Mouse (Mus musculus): ENCODE results near the gene 1810010D01Rik. TPM values are rescaled to one million over a fixed set of nuclear protein-coding genes. Genes with fewer than 3 reads are reported as not detected.

The 1810010D01Rik gene
- 0.21 TPM in 1 of 2 replicates, not detected in the other for polyA plus RNA-seq (2014; fragmentation: Nextera tagmentation; extraction: Ambion mirVana)

GRCm38 (mm10) chr7:145208006-145208405 lies at the start of gene 1810010D01Rik:
Gene 1810010D01Rik, minus strand, starts transcription at chr7:145208119.
- WGBS: 92% methylated on average over 4 of the region's 4 CpGs
- no peak within 1 kb of the TSS for H3K4me3 ChIP-seq (ENCODE audit: low read depth, low read length)
- peaks cover 46% of the 10 kb centered on the region for H3K4me1 ChIP-seq (replicated peaks; ENCODE audit: control insufficient read depth, insufficient read depth, low read length)
- ATAC-seq (replicated peaks; ENCODE audit: low FRiP score) (no peak), DNase-seq (ENCODE audit: low spot score) (no peak)
- H3K27me3 ChIP-seq (ENCODE audit: control insufficient read depth, insufficient read depth, low read length): no peaks in the 10 kb centered on the region
- H3K9me3 ChIP-seq (ENCODE audit: control insufficient read depth, low read length): no peaks in the 10 kb centered on the region
- H3K9ac ChIP-seq (ENCODE audit: low read length): peak within 1 kb of the TSS; percentile 62; the same call in 1 of the 2 replicates
- H3K4me2 ChIP-seq (ENCODE audit: low read depth, low read length, severe bottlenecking): 0 out of 2 replicates have a peak within 1 kb of the TSS, but pooled peaks have one; percentile 31
- H3K27ac ChIP-seq (ENCODE audit: low read depth, low read length): peak within 1 kb of the TSS; percentile 100
- no peaks in the 10 kb centered on the region for H3K36me3 ChIP-seq (ENCODE audit: control insufficient read depth, insufficient read depth, low read length)

DNA sequence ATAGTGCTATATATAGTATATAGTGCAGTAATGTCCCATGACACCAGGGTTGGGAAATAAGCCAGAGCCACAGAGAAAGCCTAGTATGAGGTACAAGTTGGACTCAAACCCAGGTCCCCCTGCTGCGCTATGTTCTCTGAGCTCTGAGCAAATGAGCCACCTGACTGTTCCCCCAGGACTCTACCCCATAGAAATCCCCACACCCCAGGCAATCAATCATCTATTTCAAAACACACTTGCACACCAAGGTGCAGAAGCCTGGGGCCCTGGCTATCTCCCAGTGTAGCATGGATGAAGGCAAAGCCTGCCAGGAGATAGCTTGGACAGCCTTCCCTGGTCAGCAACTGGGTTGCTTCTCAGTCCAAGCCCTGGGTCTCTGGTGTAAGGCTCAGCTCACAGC lies 48.2 kb upstream of the 1810010D01Rik start:
- ATAC-seq (replicated peaks; ENCODE audit: low FRiP score) (no peak), DNase-seq (ENCODE audit: low spot score) (no peak)
- Histone ChIP-seq H3K27me3 (ENCODE audit: control insufficient read depth, insufficient read depth, low read length) (no peaks in the 10 kb centered on the region), H3K9me3 (ENCODE audit: control insufficient read depth, low read length) (no peaks in the 10 kb centered on the region), H3K9ac (ENCODE audit: low read length) (no peak overlapping the region), H3K36me3 (ENCODE audit: control insufficient read depth, insufficient read depth, low read length) (no peaks in the 10 kb centered on the region), H3K4me3 (ENCODE audit: low read depth, low read length) (no peak overlapping the region), H3K4me2 (ENCODE audit: low read depth, low read length, severe bottlenecking) (no peak overlapping the region), H3K27ac (ENCODE audit: low read depth, low read length) (no peak overlapping the region), H3K4me1 (replicated peaks; ENCODE audit: control insufficient read depth, insufficient read depth, low read length) (no peaks in the 10 kb centered on the region)
- WGBS: 94% methylated on average over 1 of the region's 1 CpGs

GRCm38 (mm10) chr7:145253986-145254630 lies 46.2 kb upstream of the 1810010D01Rik start:
- no peak for DNase-seq (ENCODE audit: low spot score)
- H3K9ac ChIP-seq (ENCODE audit: low read length): no peak overlapping the region
- H3K4me2 ChIP-seq (ENCODE audit: low read depth, low read length, severe bottlenecking): no peak overlapping the region
- 70% methylated on average over 3 of the region's 3 CpGs for WGBS
- no peak for ATAC-seq (replicated peaks; ENCODE audit: low FRiP score)
- H3K27ac ChIP-seq (ENCODE audit: low read depth, low read length): no peak overlapping the region
- H3K9me3 ChIP-seq (ENCODE audit: control insufficient read depth, low read length): no peaks in the 10 kb centered on the region
- H3K4me1 ChIP-seq (replicated peaks; ENCODE audit: control insufficient read depth, insufficient read depth, low read length): no peaks in the 10 kb centered on the region
- H3K27me3 ChIP-seq (ENCODE audit: control insufficient read depth, insufficient read depth, low read length): no peaks in the 10 kb centered on the region
- no peak overlapping the region for H3K4me3 ChIP-seq (ENCODE audit: low read depth, low read length)
- H3K36me3 ChIP-seq (ENCODE audit: control insufficient read depth, insufficient read depth, low read length): no peaks in the 10 kb centered on the region

DNA sequence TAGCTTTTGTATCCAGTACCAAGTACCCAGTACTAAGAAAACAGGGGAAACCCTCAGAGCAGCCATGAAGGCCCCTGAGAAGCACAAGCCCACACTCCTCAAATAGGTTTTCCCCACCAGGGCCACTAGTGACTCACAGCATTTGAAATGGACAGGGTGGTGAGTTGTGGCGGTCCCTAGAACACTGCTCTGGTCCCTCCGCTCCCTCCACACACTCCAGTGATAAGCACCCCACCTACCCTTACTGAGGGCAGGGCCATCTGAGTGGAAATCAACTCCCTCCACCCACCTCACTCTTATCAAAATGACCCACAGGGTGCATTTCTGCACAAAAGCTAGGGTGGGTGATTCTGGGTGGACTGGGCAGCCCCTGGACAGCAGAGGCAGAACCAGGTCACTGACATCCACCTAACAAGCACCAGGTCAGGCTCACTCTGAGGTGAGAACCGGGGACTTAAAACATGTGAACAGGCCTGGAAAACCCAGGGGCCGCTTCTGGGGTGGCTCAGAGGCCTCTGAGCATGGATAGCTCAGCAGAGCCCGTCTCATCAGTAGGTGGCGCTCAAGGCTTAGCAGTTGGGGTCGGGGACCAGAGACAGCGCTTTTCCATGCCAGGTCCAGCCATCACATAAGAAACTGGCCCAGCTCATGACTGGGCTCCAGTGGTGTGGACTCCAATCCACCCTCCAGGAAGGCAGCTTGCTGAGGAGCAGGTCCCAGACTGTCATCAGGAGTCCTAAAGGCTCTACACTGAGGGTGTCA lies 45.0 kb upstream of the 1810010D01Rik start:
- no peak overlapping the region for H3K27ac ChIP-seq (ENCODE audit: low read depth, low read length)
- H3K36me3 ChIP-seq (ENCODE audit: control insufficient read depth, insufficient read depth, low read length): no peaks in the 10 kb centered on the region
- DNase-seq (ENCODE audit: low spot score) (peak; percentile 89), ATAC-seq (replicated peaks; ENCODE audit: low FRiP score) (peak; percentile 76)
- H3K9me3 ChIP-seq (ENCODE audit: control insufficient read depth, low read length): no peaks in the 10 kb centered on the region
- no peak overlapping the region for H3K4me2 ChIP-seq (ENCODE audit: low read depth, low read length, severe bottlenecking)
- no peaks in the 10 kb centered on the region for H3K4me1 ChIP-seq (replicated peaks; ENCODE audit: control insufficient read depth, insufficient read depth, low read length)
- no peak overlapping the region; the same call in 1 of the 2 replicates for H3K9ac ChIP-seq (ENCODE audit: low read length)
- WGBS: 27% methylated on average over 8 of the region's 8 CpGs
- H3K27me3 ChIP-seq (ENCODE audit: control insufficient read depth, insufficient read depth, low read length): no peaks in the 10 kb centered on the region
- no peak overlapping the region for H3K4me3 ChIP-seq (ENCODE audit: low read depth, low read length)

DNA sequence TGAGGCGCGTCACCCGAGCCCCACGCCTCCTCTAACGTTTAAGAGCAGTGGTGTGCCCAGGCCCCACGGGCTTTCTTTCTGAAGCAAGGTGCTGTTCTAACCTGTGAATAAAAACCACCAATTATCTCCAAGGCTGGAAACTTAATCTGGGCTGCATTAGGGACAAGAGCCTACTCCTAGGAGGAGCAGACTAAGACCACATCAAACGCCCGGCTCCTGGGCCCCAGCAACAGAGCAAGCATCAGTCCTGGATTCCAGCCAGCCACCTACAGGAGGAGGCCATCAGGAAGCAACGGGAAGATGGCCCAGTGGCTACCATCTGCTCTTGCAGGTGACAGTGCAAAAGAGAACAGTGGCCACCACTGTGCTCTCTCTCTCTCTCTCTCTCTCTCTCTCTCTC lies 42.3 kb upstream of the 1810010D01Rik start:
- no peaks in the 10 kb centered on the region for H3K4me1 ChIP-seq (replicated peaks; ENCODE audit: control insufficient read depth, insufficient read depth, low read length)
- ATAC-seq (replicated peaks; ENCODE audit: low FRiP score) (no peak), DNase-seq (ENCODE audit: low spot score) (no peak)
- no peak overlapping the region for H3K4me3 ChIP-seq (ENCODE audit: low read depth, low read length)
- H3K36me3 ChIP-seq (ENCODE audit: control insufficient read depth, insufficient read depth, low read length): no peaks in the 10 kb centered on the region
- H3K9me3 ChIP-seq (ENCODE audit: control insufficient read depth, low read length): no peaks in the 10 kb centered on the region
- no peak overlapping the region for H3K4me2 ChIP-seq (ENCODE audit: low read depth, low read length, severe bottlenecking)
- no peak overlapping the region for H3K9ac ChIP-seq (ENCODE audit: low read length)
- no peaks in the 10 kb centered on the region for H3K27me3 ChIP-seq (ENCODE audit: control insufficient read depth, insufficient read depth, low read length)
- 73% methylated on average over 9 of the region's 9 CpGs for WGBS
- H3K27ac ChIP-seq (ENCODE audit: low read depth, low read length): no peak overlapping the region

DNA sequence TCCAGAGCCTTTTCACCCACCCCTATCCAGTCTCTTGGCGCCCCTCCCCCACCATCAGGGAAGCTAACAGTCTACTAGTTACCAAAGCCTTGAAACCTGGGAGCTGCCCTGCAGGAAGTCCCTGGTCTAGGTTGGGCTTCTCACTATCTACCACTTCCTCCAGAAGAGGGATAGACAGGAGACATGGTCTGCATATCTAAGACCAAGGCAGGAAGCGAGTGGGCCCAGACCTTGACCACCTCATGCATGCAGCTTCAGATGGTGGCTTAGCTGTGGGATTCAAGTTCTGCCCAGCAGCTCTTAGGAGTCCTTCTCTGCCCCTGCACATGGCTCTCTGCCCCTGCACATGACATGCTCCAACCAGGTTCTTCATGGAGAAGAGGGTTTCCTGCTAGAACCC lies 41.0 kb upstream of the 1810010D01Rik start:
- DNase-seq (ENCODE audit: low spot score): no peak
- no peaks in the 10 kb centered on the region for H3K9me3 ChIP-seq (ENCODE audit: control insufficient read depth, low read length)
- 78% methylated on average over 2 of the region's 2 CpGs for WGBS

DNA sequence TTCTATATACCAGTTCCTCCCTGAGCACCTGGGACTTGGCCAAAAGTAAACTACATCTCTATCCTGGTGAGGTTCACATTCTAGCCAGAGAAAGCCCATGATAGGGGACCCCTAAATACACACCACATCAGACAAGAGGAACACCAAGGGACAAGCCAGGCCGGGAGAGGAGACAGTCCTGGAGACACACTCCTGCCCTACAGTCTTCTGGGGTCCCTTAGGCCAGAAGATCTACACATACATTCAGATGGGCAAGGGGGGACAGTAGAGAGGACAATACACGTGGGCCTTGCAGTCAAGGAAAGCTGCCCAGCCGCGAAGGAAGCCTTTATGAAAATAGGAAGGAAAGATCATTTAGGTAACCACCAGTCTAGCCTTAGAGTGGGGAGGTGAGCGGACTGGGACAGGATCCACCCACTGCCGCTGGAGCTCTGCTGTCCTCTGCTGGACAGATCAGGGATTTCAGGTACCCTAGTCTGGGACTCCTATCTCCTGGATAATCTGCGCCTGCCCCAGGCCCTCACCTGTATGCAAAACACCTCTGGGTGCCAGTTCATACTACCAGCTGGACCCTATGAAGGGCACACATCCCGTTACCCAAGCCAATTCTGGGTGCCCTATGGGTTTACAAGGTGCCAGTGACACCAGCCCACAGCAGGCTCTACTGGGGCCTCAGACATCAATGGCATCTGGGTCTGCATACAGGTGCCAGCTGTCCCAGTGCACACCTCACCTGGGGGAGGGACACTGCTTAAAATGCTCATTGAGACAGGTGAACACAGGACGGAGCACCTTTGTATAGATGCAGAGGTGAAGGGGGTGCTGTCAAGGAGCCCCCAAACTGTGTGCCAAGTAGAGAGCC lies 35.2 kb upstream of the 1810010D01Rik start:
- H3K27ac ChIP-seq (ENCODE audit: low read depth, low read length): no peak overlapping the region
- no peak overlapping the region for H3K4me3 ChIP-seq (ENCODE audit: low read depth, low read length)
- no peaks in the 10 kb centered on the region for H3K36me3 ChIP-seq (ENCODE audit: control insufficient read depth, insufficient read depth, low read length)
- H3K9ac ChIP-seq (ENCODE audit: low read length): no peak overlapping the region
- ATAC-seq (replicated peaks; ENCODE audit: low FRiP score) (peak; percentile 81), DNase-seq (ENCODE audit: low spot score) (peak; percentile 89)
- no peaks in the 10 kb centered on the region for H3K9me3 ChIP-seq (ENCODE audit: control insufficient read depth, low read length)
- no peaks in the 10 kb centered on the region for H3K27me3 ChIP-seq (ENCODE audit: control insufficient read depth, insufficient read depth, low read length)
- peaks cover 2% of the 10 kb centered on the region; the same call in 1 of the 2 replicates for H3K4me1 ChIP-seq (replicated peaks; ENCODE audit: control insufficient read depth, insufficient read depth, low read length)
- WGBS: 13% methylated on average over 9 of the region's 9 CpGs
- no peak overlapping the region for H3K4me2 ChIP-seq (ENCODE audit: low read depth, low read length, severe bottlenecking)

More for the DNA sequence above, 41.0 kb upstream of the 1810010D01Rik start:
- H3K27me3 ChIP-seq (ENCODE audit: control insufficient read depth, insufficient read depth, low read length): no peaks in the 10 kb centered on the region
- no peak overlapping the region for H3K4me2 ChIP-seq (ENCODE audit: low read depth, low read length, severe bottlenecking)
- H3K9ac ChIP-seq (ENCODE audit: low read length): no peak overlapping the region
- no peak overlapping the region for H3K4me3 ChIP-seq (ENCODE audit: low read depth, low read length)
- no peak overlapping the region for H3K27ac ChIP-seq (ENCODE audit: low read depth, low read length)
- no peaks in the 10 kb centered on the region for H3K4me1 ChIP-seq (replicated peaks; ENCODE audit: control insufficient read depth, insufficient read depth, low read length)
- ATAC-seq (replicated peaks; ENCODE audit: low FRiP score): no peak
- H3K36me3 ChIP-seq (ENCODE audit: control insufficient read depth, insufficient read depth, low read length): no peaks in the 10 kb centered on the region

DNA sequence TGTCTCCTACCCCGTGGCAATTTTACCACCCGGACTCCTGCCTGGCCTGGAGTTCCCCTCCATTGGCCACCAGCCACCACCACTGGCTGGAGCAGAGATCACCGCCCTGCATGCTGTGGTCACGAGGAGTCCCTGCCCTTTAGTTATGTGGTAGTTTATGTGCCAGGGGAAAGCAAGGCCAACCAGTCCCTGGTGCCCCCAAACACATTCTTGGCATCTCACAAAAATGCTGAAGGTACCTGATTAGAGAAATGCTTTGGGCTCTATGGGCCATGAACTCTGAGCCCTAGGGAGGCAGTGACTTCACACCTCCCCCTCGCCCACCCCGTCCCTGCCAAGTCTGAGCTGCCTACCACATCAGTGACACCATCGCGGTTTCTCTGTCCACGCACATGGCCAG lies 34.1 kb upstream of the 1810010D01Rik start:
- H3K27me3 ChIP-seq (ENCODE audit: control insufficient read depth, insufficient read depth, low read length): no peaks in the 10 kb centered on the region
- H3K4me1 ChIP-seq (replicated peaks; ENCODE audit: control insufficient read depth, insufficient read depth, low read length): peaks cover 2% of the 10 kb centered on the region; the same call in 1 of the 2 replicates
- H3K36me3 ChIP-seq (ENCODE audit: control insufficient read depth, insufficient read depth, low read length): no peaks in the 10 kb centered on the region
- no peaks in the 10 kb centered on the region for H3K9me3 ChIP-seq (ENCODE audit: control insufficient read depth, low read length)
- H3K27ac ChIP-seq (ENCODE audit: low read depth, low read length): no peak overlapping the region
- DNase-seq (ENCODE audit: low spot score) (no peak), ATAC-seq (replicated peaks; ENCODE audit: low FRiP score) (no peak)
- no peak overlapping the region for H3K9ac ChIP-seq (ENCODE audit: low read length)
- WGBS: 83% methylated on average over 9 of the region's 9 CpGs
- no peak overlapping the region for H3K4me2 ChIP-seq (ENCODE audit: low read depth, low read length, severe bottlenecking)
- H3K4me3 ChIP-seq (ENCODE audit: low read depth, low read length): no peak overlapping the region

All from forebrain, embryonic 11.5 days (tissue).